Comparison of ENCODE assay signal across 31 mouse cellular contexts in genomic region chr4:74386583-74386982, GRCm38 (mm10).
"Had no signal": no experiment of that assay in that cellular context is flagged by ENCODE, and none has a peak within 500 bp of the region (broad histone marks: within the 10 kb centered on the region; RNA-seq: fewer than 3 reads in every experiment).

No protein-coding gene starts in this region.

- H3K4me2 ChIP-seq: limb, embryonic 12.5 days; limb, embryonic 13.5 days; limb, embryonic 15.5 days; liver, embryonic 11.5 days; liver, embryonic 12.5 days; liver, embryonic 13.5 days; liver, embryonic 15.5 days; lung, embryonic 14.5 days; lung, embryonic 15.5 days; midbrain, embryonic 12.5 days; midbrain, embryonic 13.5 days; midbrain, embryonic 15.5 days; neural tube, embryonic 12.5 days had no signal

- H3K4me1 ChIP-seq: limb, embryonic 10.5 days; limb, embryonic 12.5 days; limb, embryonic 13.5 days; limb, embryonic 15.5 days; liver, embryonic 12.5 days; liver, embryonic 13.5 days; liver, embryonic 15.5 days; lung, embryonic 15.5 days; midbrain, embryonic 10.5 days; midbrain, embryonic 12.5 days; midbrain, embryonic 13.5 days; midbrain, embryonic 15.5 days; neural tube, embryonic 12.5 days had no signal

- H3K9ac ChIP-seq: limb, embryonic 12.5 days; limb, embryonic 13.5 days; limb, embryonic 15.5 days; liver, embryonic 12.5 days; liver, embryonic 13.5 days; liver, embryonic 14.5 days; liver, embryonic 15.5 days; liver, postnatal 0 days; lung, embryonic 14.5 days; lung, embryonic 15.5 days; midbrain, embryonic 12.5 days; midbrain, embryonic 13.5 days; midbrain, embryonic 15.5 days; neural tube, embryonic 12.5 days had no signal

- ATAC-seq: liver, embryonic 12.5 days; liver, postnatal 0 days; lung, postnatal 0 days; midbrain, embryonic 13.5 days; midbrain, embryonic 15.5 days; midbrain, embryonic 16.5 days had no signal

- DNase-seq: left cerebral cortex, postnatal 4 days; liver; liver, embryonic 13.5 days; liver, postnatal 0 days; lung, adult 18-20 months; lung, adult 2 months; lung, embryonic 14.5 days; lung, postnatal 10 days; lung, postnatal 14 days; lung, postnatal 36 days; lung, postnatal 4 days; midbrain, embryonic 14.5 days had no signal

- H3K9me3 ChIP-seq: limb, embryonic 10.5 days; limb, embryonic 12.5 days; limb, embryonic 13.5 days; limb, embryonic 15.5 days; liver, embryonic 12.5 days; liver, embryonic 13.5 days; liver, embryonic 15.5 days; lung, embryonic 15.5 days; megakaryocyte, embryonic 14.5 days; midbrain, embryonic 10.5 days; midbrain, embryonic 12.5 days; midbrain, embryonic 13.5 days; midbrain, embryonic 15.5 days; neural tube, embryonic 12.5 days had no signal

- H3K27me3 ChIP-seq: limb, embryonic 12.5 days; limb, embryonic 13.5 days; limb, embryonic 15.5 days; liver, embryonic 12.5 days; liver, embryonic 13.5 days; liver, embryonic 15.5 days; lung, embryonic 15.5 days; megakaryocyte, embryonic 14.5 days; midbrain, embryonic 12.5 days; midbrain, embryonic 13.5 days; midbrain, embryonic 15.5 days; neural tube, embryonic 12.5 days had no signal

- H3K27ac ChIP-seq: limb, embryonic 10.5 days; limb, embryonic 12.5 days; limb, embryonic 13.5 days; limb, embryonic 15.5 days; liver, embryonic 12.5 days; liver, embryonic 13.5 days; liver, embryonic 14.5 days; liver, embryonic 15.5 days; lung, embryonic 15.5 days; macrophage; midbrain, embryonic 10.5 days; midbrain, embryonic 12.5 days; midbrain, embryonic 13.5 days; midbrain, embryonic 15.5 days; neural tube, embryonic 12.5 days had no signal

- H3K4me3 ChIP-seq: limb, embryonic 10.5 days; limb, embryonic 12.5 days; limb, embryonic 13.5 days; limb, embryonic 15.5 days; liver, embryonic 12.5 days; liver, embryonic 13.5 days; liver, embryonic 15.5 days; lung, embryonic 15.5 days; megakaryocyte, embryonic 14.5 days; midbrain, embryonic 10.5 days; midbrain, embryonic 12.5 days; midbrain, embryonic 13.5 days; midbrain, embryonic 15.5 days; myocyte; neural tube, embryonic 12.5 days had no signal

- H3K36me3 ChIP-seq: liver, embryonic 15.5 days; lung, embryonic 15.5 days; midbrain, embryonic 15.5 days had no signal
